Mouse (Mus musculus): ENCODE measurements around the gene Tmem53.

- TF ChIP-seq CTCF (IDR thresholded peaks at IDR 0.05; ENCODE audit: low read depth): no peak
- no peak for TF ChIP-seq EP300 (IDR thresholded peaks at IDR 0.05; ENCODE audit: low read depth)
These were observed 9.5 kb downstream of the Tmem53 start for GRCm38 (mm10) chr4:117261222-117261621.

Data from liver, embryonic 14.5 days (tissue).